Mouse (Mus musculus): ENCODE measurements around the gene Rbm20. TPM values are rescaled to one million over a fixed set of nuclear protein-coding genes. Genes with fewer than 3 reads are reported as not detected.

Gene Rbm20
- polyA plus RNA-seq (2015; fragmentation: Illumina TruSeq; extraction: RNeasy Lipid Tissue Mini Kit (QIAGEN cat#74804); ENCODE audit: insufficient read depth, low replicate concordance): 0.07 TPM

GRCm38 (mm10) chr19:53676718-53677634, at the start of gene Rbm20:
Gene Rbm20 (plus strand): TSS chr19:53677306.

GRCm38 (mm10) chr19:53892061-53892460, 215.0 kb downstream of the Rbm20 start, which contains the start of gene Pdcd4:
Gene Pdcd4 (plus strand): TSS chr19:53892231.

Other genes starting within 250 kb of the Rbm20 start
- 12.3 TPM for gene Dusp5, start 148.2 kb upstream of the Rbm20 start, polyA plus RNA-seq (2015; fragmentation: Illumina TruSeq; extraction: RNeasy Lipid Tissue Mini Kit (QIAGEN cat#74804); ENCODE audit: insufficient read depth, low replicate concordance)
- 6.9 TPM for gene Nutf2-ps1, start 88.2 kb upstream of the Rbm20 start, polyA plus RNA-seq (2015; fragmentation: Illumina TruSeq; extraction: RNeasy Lipid Tissue Mini Kit (QIAGEN cat#74804); ENCODE audit: insufficient read depth, low replicate concordance)
- 76.2 TPM for gene Smc3, start 76.9 kb upstream of the Rbm20 start, polyA plus RNA-seq (2015; fragmentation: Illumina TruSeq; extraction: RNeasy Lipid Tissue Mini Kit (QIAGEN cat#74804); ENCODE audit: insufficient read depth, low replicate concordance)
- 214 TPM for gene Pdcd4, start 214.9 kb downstream of the Rbm20 start, polyA plus RNA-seq (2015; fragmentation: Illumina TruSeq; extraction: RNeasy Lipid Tissue Mini Kit (QIAGEN cat#74804); ENCODE audit: insufficient read depth, low replicate concordance)

Measured in spleen, adult 10 weeks (tissue).